Mouse (Mus musculus): ENCODE measurements around the gene Fbxo36. TPM values are rescaled to one million over a fixed set of nuclear protein-coding genes. Genes with fewer than 3 reads are reported as not detected.

Gene Fbxo36
- 1 to 10 TPM; 1.4 to 2.0 TPM for total RNA-seq (2021)
- long read RNA-seq, experiment 1, transcript Fbxo36-201 (4 exons, 901 nt) = major isoform, 6 of 7 reads
- long read RNA-seq, experiment 1, partial matches to known transcripts = 0 of 7 reads
- long read RNA-seq, experiment 1, other reads (novel, unspliced or antisense) = 1 of 7 reads
- long read RNA-seq, experiment 2, partial matches to known transcripts = 0 of 3 reads
- long read RNA-seq, experiment 2, other reads (novel, unspliced or antisense) = 1 of 3 reads

DNA sequence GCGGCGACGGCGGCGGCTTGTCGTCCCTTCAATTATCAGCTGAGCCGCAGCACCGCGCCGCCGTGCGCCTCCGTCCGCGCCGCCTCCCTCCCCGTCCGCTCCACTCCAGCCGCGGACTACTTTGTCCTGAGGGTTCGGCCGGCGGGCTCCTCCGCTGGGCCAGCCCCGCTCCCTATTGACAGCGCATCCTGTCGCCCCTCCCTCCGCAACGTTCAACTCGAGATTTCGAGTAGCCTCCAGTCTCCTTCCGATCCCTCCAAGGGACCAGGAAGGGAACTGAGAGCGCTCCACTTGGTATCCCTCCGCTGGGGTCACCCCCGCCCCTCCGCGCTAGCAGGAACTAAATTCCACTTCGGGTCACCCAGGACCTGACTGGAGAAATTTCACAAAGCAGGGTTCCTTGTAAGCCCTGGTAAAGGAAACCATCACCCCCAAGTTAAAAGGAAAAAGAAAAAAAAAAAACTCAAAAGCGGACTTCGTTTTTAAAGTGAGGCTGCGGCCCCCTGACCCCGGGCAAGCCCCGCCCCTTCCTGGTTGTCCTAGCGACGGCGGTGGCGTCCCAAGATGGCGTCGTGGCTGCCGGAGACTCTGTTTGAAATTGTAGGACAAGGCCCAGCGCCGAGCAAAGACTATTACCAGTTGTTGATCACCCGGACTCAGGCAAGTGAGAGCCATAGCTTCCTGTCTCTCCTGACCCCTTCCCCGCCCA, at the start of gene Fbxo36:
Fbxo36 (plus strand) TSS at position 533 of the 709 bp plus-strand sequence.
- intact Hi-C loops (cut with DNase I) = loop anchor here (5.0 kb wide), 1 partner anchor 102 kb away; no protein-coding TSS in a partner anchor
- DNase-seq (ENCODE audit: low spot score in 2 of 2) = peak; percentile 93 to 94

GRCm38 (mm10) chr1:84791393-84791792, 48.2 kb upstream of the Fbxo36 start:
- intact Hi-C loops (cut with DNase I) = no loop called here
- DNase-seq (ENCODE audit: low spot score in 2 of 2) = no peak

DNA sequence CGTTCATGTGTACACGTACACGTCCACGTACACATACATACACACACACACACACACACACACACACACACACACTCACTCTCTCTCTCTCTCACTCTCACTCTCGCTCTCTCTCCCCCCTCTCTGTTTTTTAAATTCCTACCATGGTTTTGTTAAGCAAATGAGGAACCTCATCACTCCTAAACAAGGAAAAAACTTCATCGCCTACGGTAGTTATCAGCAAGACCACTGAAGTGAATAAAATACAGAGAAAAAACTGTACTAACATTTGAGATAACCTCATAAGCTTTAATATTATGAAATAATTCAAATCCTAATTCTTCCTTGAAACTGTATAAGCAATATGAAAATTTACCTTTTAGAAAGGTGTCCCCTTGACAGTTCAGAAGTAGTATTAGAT, 44.3 kb upstream of the Fbxo36 start:
- intact Hi-C loops (cut with DNase I) = no loop called here
- no peak for DNase-seq (ENCODE audit: low spot score in 2 of 2)

GRCm38 (mm10) chr1:84799166-84799565, 40.5 kb upstream of the Fbxo36 start:
- intact Hi-C loops (cut with DNase I) = no loop called here

DNA sequence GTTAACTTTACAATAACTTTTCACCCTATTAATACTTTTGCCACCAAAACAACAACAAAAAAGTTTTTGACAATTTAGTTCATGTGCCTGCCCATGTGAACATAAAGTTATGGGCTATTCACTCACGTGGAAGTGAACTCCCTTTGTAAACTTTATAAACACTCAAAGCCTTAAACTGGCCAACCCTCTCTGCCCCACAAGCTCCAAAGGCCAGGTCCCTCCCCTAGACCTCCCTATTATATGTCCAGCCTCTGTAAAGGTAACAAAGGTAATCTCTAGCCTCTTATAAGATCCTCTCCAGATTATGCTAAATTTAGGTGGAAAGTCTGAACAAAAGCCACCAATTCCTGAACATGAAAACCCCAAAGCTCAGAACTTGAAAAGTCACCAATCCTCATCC, 35.9 kb upstream of the Fbxo36 start:
- DNase-seq (ENCODE audit: low spot score in 2 of 2) = no peak
- intact Hi-C loops (cut with DNase I) = no loop called here

More at GRCm38 (mm10) chr1:84799166-84799565, 40.5 kb upstream of the Fbxo36 start:
- DNase-seq (ENCODE audit: low spot score in 2 of 2) = no peak

GRCm38 (mm10) chr1:84817596-84817995, 22.0 kb upstream of the Fbxo36 start:
- intact Hi-C loops (cut with DNase I) = no loop called here
- no peak for DNase-seq (ENCODE audit: low spot score in 2 of 2)

DNA sequence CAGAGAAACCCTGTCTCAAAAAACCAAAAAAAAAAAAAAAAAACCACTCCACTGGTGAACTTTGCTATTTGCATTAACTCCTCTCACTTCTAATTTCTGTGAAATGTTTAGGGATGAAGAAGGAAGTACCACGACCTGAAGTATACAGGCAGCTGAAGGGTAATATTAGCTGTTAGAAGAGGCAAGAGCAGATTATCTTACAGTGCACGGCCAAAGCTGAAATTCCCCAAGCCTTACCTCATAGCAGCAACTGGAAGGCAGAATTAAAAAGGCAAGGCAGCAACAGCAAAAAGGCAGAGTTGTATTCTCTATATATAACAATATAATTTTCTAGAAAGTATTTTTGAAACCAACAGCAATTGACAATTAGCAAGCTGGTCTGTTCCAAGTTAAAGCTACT, 14.6 kb upstream of the Fbxo36 start:
- DNase-seq (ENCODE audit: low spot score in 2 of 2) = no peak
- intact Hi-C loops (cut with DNase I) = no loop called here

DNA sequence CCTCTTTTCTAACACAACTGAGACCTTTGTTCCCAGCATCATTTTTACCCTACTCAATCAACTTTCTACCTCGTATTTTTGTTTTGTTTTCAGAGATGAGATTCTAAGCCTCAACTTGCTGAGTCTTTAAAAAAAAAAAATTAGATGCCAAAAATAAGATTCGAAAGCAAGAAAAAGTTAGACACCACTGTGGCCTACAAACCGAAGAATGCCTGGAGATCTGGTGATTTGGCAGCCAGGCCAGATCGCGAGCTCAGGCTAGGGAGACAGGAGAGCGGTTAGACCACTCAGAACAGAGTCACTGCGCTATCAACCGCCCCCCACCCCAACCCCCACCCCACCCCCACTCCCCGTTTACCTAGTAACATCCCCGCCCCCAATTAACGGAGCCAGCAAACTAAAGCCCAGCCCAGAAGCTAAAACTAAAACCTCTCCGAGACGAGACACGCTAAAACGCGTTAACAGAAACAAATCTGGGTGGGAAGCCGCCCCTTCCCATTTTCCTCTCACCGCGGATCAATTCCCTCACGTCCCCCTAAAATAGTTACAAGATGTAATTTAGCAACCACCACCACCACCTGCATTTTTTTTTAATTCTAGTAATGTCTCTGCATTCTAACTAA, 2.0 kb upstream of the Fbxo36 start:
- DNase-seq (ENCODE audit: low spot score in 2 of 2) = no peak
- intact Hi-C loops (cut with DNase I) = loop anchor here (5.0 kb wide), 1 partner anchor 100 kb away; no protein-coding TSS in a partner anchor

DNA sequence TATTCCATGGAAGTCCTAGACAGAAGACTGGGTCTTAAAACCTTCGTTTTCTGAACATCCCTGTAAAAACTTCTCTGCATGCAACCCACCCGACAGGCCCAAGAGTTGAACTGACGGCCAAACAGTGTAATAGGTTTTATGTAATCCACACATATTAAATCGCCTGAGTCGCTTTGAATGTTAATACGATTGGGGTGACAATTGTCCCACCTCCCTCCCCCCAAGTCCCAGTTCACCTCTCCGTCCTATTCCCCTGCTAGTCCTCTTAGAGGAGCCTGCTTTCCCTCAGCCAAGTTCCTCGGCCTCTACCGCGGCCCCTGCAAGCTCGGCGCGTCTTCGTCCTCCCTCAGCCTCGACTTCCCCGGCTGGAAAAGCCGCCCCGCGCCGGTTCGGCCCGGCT, 1.5 kb upstream of the Fbxo36 start:
- intact Hi-C loops (cut with DNase I) = loop anchor here (5.0 kb wide), 1 partner anchor 101 kb away; no protein-coding TSS in a partner anchor
- DNase-seq (ENCODE audit: low spot score in 2 of 2) = no peak

- intact Hi-C loops (cut with DNase I) = loop anchor here (5.0 kb wide), 1 partner anchor 101 kb away; no protein-coding TSS in a partner anchor
Measured at GRCm38 (mm10) chr1:84838621-84839151, 955 bp upstream of the Fbxo36 start.

DNA sequence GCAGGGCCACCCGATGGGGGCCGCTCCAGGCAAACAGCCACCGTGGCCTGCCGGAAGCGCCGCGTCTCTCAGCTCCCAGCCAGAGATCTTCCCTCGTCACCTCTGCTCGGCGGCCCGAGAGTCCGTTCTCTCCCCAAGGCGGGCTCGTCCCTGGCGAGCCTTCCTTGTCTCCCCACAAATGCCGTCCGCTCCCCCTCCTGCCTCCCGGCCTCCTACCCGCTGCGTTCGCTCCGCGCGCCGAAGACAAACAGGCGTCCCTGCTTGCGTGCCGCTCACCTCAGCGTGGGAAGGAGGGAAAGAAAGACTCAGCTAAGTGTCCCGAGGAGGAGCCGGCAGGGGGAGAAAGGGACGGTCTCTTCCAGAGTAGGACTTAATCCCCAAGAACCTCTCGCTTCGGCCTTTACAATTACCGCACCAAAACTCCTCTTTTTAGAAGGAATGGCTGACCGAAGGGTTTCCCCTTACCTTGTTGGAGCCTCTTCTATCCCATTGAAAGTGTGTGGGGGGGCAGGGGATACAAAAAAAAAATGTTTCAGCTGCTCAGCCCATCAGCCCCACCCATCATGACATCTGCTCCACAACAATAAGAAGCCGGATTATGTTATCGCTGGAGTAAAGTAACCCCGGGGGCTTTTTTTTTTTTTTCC, 500 bp downstream of the Fbxo36 start, which contains the start of gene Trip12:
Trip12 (minus strand) TSS at position 499 of the 647 bp plus-strand sequence.
- no peak for DNase-seq (ENCODE audit: low spot score in 2 of 2)
- intact Hi-C loops (cut with DNase I) = no loop called here

More at GRCm38 (mm10) chr1:84838621-84839151, 955 bp upstream of the Fbxo36 start:
- peak; percentile 64 to 73 for DNase-seq (ENCODE audit: low spot score in 2 of 2)

- no peak for DNase-seq (ENCODE audit: low spot score in 2 of 2)
- intact Hi-C loops (cut with DNase I) = no loop called here
Measured at GRCm38 (mm10) chr1:84841061-84841460, 1.4 kb downstream of the Fbxo36 start.

DNA sequence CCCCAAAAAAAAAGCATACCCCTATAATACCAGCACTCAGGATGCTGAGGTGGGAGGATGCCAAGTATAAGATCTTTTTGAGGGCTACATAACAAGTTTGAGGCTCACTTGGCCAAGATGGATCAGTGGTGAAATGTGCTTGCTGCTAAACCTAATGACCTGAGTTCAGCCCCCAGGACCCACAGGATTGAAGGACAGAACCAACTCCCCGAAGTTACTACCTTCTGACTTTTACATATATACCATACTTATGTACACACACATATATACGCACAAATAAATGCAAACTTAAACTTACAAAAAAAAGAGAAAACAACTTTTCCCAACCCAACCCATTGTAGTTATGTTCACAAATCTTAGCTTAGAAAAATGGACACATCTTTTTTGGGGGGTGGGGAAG, 3.7 kb downstream of the Fbxo36 start:
- intact Hi-C loops (cut with DNase I) = no loop called here
- DNase-seq (ENCODE audit: low spot score in 2 of 2) = no peak

- no peak for DNase-seq (ENCODE audit: low spot score in 2 of 2)
- intact Hi-C loops (cut with DNase I) = no loop called here
Measured at GRCm38 (mm10) chr1:84847698-84848097, 8.1 kb downstream of the Fbxo36 start.

DNA sequence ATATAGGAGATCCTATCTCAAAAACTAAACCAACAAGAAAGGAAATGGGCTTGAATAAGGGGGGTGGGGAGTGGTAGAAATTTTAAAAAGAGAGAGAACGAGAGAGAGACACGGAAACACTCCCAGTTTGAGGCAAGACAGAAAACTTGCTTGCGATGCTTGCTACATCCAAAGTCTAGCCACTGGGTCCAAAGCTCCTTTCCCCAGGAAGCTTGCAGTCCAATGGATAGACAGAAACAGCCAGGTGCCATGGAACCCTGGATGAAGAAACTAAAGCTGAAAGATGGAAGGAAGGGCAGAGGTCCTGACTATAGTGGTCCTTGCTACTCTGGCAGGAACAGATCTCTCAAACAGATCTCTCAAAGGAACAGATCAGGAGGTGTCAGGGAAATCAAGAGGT, 8.7 kb downstream of the Fbxo36 start:
- DNase-seq (ENCODE audit: low spot score in 2 of 2) = no peak
- intact Hi-C loops (cut with DNase I) = no loop called here

DNA sequence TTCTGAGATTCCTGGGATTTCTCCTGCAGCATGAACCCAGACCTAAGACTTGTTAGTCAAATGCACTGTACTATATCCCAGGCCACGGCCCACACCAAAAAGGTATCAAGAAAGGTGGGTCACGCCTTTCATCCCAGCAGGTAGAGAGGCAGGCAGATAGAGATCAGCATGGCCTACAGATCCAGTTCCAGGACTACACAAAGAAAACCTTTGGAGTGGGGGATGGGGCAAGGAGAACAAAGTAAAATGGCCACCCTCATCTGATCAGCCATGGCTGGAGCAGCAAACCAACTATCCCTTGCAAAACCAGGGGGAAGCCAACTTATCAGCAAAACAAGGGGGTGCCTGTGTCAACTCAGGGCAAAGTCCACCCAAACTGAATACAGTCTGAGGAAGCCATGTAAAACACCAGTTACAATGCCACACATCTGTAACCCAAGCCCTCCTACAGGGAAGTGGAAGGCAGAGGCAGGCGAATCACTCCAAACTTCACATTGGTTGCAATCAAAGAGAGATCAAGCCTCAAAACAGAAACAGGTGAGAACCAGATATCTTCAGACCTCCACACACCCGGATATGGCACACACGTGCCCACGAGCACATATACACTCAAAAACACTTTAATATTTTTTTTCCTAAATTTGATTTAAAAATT, 9.3 kb downstream of the Fbxo36 start:
- intact Hi-C loops (cut with DNase I) = no loop called here
- DNase-seq (ENCODE audit: low spot score in 2 of 2) = no peak

- intact Hi-C loops (cut with DNase I) = no loop called here
- no peak for DNase-seq (ENCODE audit: low spot score in 2 of 2)
Measured at GRCm38 (mm10) chr1:84849804-84850203, 10.2 kb downstream of the Fbxo36 start.

- DNase-seq (ENCODE audit: low spot score in 2 of 2) = no peak
- intact Hi-C loops (cut with DNase I) = no loop called here
Measured at GRCm38 (mm10) chr1:84850471-84850870, 10.8 kb downstream of the Fbxo36 start.
